Mouse (Mus musculus) embryonic stem cell, embryonic (primary cell): Measurements from ENCODE around the gene Dusp2.

Experiments used
- CTCF ChIA-PET, 4 experiments: fragments of 300-600 bp in 2 of 4; fragments of 350-600 bp in 2 of 4; sonication (Branson Sonifier 250); formaldehyde crosslinking; loops; one replicate each; lab custom pipeline; 2022; ENCODE audit warnings: inconsistent platforms in 2 of 4; lab: Charles Lee
- POLR2A ChIA-PET, 4 experiments: fragments of 300-600 bp in 2 of 4; fragments of 350-600 bp in 2 of 4; sonication (Branson Sonifier 250); formaldehyde crosslinking; loops; one replicate each; lab custom pipeline; 2022; ENCODE audit warnings: antibody characterized with exemption in 4 of 4, inconsistent platforms in 1 of 4; lab: Charles Lee

The Dusp2 gene

DNA sequence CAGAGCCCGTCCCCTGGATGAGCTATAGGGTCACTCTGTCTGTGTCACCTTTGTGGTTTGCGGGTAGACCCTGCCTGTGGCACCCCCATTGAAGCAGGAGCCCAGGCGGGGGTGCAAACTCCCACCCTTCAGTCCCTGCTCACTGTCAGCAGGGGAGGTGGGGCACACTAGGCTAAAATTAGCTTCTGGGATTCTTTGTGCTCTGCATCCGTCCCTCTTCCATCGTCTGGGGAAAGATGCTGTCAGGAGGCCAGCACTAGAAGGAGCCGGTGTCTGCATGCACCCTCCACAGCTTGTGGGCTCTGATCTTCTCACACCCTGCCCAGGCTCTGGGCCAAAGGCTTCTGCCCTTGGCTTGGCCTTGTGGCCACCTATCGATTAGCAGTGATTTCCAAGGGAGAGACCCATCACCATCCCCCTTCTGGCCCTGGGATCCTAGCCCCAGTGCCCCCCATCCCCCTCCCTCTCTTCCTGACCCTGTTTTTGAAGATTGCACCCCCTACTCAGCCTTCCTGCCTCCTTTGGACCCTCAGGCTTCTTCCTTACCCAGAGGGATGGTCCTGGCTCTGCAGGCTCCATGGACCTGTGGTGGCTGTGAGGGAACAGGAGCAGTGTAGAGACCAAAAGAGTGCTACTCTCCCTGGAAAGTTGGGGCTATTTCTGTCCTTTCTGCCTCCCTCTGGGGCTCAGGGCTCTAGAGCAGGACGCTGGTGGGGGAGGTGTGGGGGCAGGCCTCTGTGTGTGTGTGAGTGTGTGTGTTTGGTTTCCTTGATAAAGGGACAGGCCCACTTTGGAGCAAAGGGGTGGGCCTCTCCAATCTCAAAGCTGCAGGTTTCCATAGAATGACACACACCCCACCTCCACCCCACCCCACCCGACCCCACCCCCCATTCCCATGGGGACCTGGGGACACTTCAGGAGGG, 34.9 kb downstream of the Dusp2 start:
- POLR2A ChIA-PET, result interaction anchor here in 3 of 4 experiments (0.9 to 3.3 kb wide), 5 partner anchors 8 to 74 kb away, joined by 3 to 15 read pairs (median 4); partner anchors contain the start of genes Adra2b (in 3 of the 3) and Fahd2a (in 1 of the 3)

DNA sequence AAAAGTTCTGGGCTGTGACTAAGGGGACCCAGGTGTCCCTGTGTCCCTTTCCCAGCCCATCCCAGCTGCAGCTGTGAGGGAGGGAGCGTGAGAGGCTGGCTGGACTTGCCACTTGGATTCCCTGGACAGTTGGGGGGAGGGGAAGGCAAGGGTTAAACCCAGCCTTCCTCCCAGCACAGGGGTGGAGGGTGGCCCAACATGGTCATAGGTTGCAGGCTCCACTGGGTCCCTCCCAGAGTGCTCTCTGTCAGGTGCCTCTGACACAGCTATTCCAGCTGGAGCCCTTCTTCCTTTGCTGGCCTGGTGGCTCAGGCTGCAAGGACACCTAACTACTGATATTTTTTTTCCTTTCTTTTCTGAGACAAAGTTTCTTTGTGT, 35.5 kb downstream of the Dusp2 start:
- POLR2A ChIA-PET, result interaction anchor here in 3 of 4 experiments (0.9 to 3.3 kb wide), 4 partner anchors 9 to 73 kb away, joined by 3 to 15 read pairs (median 6); partner anchors contain the start of genes Adra2b (in 3 of the 3) and Fahd2a (in 1 of the 3)

More for the DNA sequence above, 34.9 kb downstream of the Dusp2 start:
- CTCF ChIA-PET, result no interaction called here

DNA sequence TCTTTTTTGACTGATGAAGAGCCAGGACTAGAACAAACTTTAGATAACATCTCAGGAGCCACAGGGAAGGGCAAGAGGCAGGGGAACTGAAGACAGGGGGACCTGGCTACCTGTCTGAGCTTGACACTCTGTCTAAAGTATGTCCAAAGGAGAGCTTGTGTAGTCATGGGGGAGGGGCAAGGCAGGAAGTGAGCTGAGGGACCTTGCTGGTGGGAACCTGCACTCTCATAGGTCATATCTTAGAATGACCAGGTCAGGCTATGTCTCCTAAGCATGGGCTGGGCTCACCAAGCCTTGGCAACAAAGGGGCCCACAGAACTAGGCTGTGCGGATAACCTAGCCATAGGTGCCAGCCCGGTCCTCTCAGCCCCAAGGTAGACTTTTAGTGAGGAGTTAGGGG, 36.1 kb downstream of the Dusp2 start:
- ChIA-PET CTCF (interaction anchor here in 2 of 4 experiments (0.6 to 1.1 kb wide), 2 partner anchors 73 to 489 kb away, joined by 3 read pairs; no protein-coding TSS in a partner anchor), POLR2A (interaction anchor here in 3 of 4 experiments (0.9 to 3.3 kb wide), 5 partner anchors 9 to 72 kb away, joined by 3 to 15 read pairs (median 4); partner anchors contain the start of genes Adra2b (in 3 of the 3), Dusp2 (in 1 of the 3) and Fahd2a (in 1 of the 3))

More for the DNA sequence above, 35.5 kb downstream of the Dusp2 start:
- CTCF ChIA-PET, result interaction anchor here in 1 of 4 experiments (0.6 kb wide), 1 partner anchor 489 kb away, joined by 3 read pairs; no protein-coding TSS in a partner anchor

DNA sequence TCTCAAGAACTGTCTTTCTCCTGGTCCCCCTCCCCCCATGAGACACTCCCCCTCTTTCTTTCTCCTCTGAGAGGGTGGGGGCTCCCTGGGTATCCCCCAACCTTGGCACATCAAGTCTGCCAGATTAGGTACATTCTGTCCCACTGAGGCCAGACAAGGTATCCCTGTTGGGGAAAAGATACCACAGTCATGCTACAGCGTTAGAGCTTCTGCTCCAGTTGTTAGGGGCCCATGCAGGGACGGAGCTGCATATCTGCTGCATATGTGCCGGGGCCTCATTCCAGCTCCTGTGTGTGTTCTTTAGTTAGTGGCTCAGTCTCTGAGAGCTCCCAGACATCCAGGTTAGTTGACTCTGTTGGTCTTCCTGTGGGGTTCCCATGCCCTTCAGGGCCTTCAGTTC, 38.2 kb downstream of the Dusp2 start:
- POLR2A ChIA-PET, result interaction anchor here in 2 of 4 experiments (0.7 to 3.6 kb wide), 2 partner anchors 10 to 11 kb away, joined by 6 to 19 read pairs; partner anchors contain the start of gene Adra2b (in 1 of the 2)
- CTCF ChIA-PET, result interaction anchor here in 1 of 4 experiments (2.9 kb wide), 1 partner anchor 10 kb away, joined by 12 read pairs; no protein-coding TSS in a partner anchor

DNA sequence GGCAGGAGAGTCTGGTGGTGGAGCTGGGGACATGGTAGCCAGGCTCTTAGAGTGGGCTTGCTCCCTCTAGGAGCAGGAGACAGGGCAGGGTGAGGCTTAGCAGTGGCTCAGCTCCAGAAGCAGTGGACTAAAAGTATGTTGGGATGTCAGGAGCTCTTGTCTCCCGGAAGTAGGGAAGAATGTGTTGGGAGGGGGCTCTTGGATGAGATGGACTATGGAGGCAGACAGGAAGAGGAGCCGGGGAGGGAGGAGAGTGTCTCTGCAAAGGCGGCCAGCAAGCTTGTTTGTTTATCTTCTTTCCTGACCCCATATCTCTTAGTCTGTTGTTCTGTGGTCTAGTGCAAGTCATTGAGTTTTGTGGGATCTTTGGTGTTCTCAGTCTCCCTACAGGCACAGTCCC, 39.1 kb downstream of the Dusp2 start:
- ChIA-PET POLR2A (interaction anchor here in 2 of 4 experiments (0.7 to 3.6 kb wide), 2 partner anchors 9 to 12 kb away, joined by 3 to 19 read pairs; partner anchors contain the start of gene Adra2b (in 1 of the 2)), CTCF (interaction anchor here in 3 of 4 experiments (0.5 to 2.9 kb wide), 3 partner anchors 11 to 74 kb away, joined by 3 to 12 read pairs (median 5); partner anchors contain the start of gene Adra2b (in 1 of the 3))

DNA sequence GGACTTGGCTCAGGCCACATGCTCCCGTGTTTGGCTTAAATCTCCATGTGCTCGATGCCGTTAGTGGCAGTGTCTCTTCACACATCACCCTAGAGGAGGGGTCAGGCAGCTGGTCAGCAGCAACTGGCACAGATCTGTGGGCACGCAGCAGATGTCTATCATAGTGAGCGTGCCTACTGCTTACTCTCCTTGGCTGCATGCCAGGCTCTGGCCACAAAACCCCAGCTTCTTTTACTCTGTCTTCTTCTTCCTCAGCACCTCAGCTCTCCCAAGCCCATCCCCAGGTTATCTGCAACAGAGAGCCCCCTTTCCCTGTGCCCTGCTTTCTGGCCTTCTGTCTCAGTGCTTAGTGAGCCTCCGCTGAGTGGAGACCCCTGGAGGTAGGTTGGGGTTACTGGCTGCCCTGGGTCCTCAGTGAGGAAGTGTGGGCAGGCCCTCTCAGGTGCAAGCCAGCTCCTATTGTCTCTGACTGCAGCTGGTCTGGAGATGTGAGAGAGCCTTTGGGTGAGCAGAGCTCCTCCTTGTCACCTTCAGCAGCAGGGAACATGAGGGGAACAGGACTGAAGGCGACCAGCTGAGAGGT, 39.9 kb downstream of the Dusp2 start:
- POLR2A ChIA-PET, result interaction anchor here in 2 of 4 experiments (0.9 to 3.6 kb wide), 8 partner anchors 9 to 305 kb away, joined by 3 to 19 read pairs (median 4); partner anchors contain the start of genes Fahd2a (in 2 of the 2), Adra2b (in 1 of the 2), Blvra (in 1 of the 2) and Gpat2 (in 1 of the 2)
- CTCF ChIA-PET, result interaction anchor here (0.5 to 2.9 kb wide), 16 partner anchors 10 to 308 kb away, joined by 3 to 12 read pairs (median 4); partner anchors contain the start of genes Adra2b (in 2 of the 4) and Gpat2 (in 1 of the 4)

DNA sequence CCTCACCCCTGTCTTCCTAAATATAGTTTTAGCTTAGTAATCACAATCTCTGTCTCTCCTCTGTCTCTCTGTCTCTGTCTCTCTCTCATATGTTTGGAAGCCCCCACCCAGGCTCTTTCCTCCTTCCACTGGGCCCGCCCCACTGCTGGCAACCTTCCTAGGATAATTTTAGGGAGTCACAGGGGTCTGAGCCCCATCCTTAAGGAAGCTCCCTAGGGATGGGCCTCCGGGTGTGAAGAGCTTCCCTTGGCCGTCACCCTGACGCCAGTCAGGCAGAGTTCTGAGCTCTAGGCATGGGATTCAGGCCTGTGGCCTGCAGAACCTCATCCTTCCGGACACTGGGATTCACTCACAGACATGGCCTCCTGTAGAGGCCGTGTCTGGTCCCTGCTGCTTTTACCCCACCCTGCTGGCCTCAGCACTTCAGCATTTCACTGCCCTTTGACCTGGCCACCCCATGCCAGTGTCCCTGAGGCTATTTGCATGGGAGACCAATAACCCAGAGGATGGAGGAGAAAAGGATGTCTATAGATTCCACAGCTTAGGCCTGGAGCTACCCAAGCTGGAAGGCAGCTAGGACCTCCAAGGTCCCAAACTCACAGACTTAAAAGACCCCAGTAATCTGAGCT, 40.6 kb downstream of the Dusp2 start:
- CTCF ChIA-PET, result interaction anchor here (0.5 to 2.9 kb wide), 17 partner anchors 10 to 307 kb away, joined by 3 to 12 read pairs (median 4); partner anchors contain the start of genes Adra2b (in 2 of the 4) and Gpat2 (in 1 of the 4)
- POLR2A ChIA-PET, result interaction anchor here in 2 of 4 experiments (0.9 to 3.6 kb wide), 9 partner anchors 10 to 306 kb away, joined by 3 to 19 read pairs (median 4); partner anchors contain the start of genes Fahd2a (in 2 of the 2), Adra2b (in 1 of the 2), Blvra (in 1 of the 2) and Gpat2 (in 1 of the 2)

DNA sequence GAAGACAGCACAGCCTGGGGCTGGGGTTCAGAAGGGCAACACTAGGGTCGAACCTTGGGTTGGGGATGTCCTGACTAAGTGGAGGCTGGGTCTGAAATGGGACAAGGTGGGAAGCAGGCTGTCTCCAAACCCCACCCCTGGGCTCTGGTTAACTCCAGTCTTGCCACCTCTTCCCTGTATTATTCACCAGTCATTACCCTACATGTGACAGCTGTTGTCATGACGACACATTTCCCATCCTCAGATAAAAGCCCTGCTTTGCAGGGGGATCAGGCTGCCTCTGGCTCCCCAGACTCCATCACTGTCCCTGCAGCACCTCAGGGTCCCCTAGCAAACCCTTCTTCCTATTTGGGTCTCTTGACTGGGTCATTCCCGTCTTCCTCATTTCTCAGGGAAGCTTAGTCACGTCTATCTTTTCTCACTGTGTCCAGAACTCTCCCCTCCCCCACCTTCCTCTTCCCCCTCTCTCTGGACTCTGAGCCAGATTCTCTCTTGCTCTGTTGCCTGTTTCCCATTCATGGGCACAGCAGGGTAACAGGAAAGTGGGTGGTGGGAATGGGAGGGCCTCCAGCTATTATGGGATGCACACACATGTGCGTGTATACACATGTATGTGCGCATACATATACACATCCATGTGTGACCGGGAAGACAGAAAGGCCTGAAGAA, 42.1 kb downstream of the Dusp2 start:
- ChIA-PET POLR2A (interaction anchor here in 1 of 4 experiments (0.6 to 2.4 kb wide), 2 partner anchors 11 to 12 kb away, joined by 3 to 5 read pairs; no protein-coding TSS in a partner anchor), CTCF (no interaction called here)

DNA sequence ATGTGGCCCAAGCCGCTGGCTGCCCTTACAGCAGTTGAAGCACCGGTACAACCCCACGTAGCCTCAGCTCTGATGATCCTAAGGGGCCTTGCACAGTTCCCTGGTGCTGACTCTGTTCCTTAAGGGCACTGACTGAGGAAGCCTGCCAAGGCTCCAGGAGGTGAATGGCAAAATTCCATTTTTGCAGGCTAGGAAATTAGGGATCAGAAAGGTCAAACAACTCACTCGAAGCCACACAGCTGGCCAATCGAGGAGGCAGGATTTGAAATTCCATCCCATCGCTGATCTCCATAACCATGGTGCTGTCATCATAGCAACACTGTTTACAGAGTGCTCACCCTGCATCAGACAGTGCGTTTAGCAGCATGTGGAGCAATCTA, 42.6 kb downstream of the Dusp2 start:
- ChIA-PET CTCF (no interaction called here), POLR2A (interaction anchor here in 1 of 4 experiments (0.6 kb wide), 1 partner anchor 13 kb away, joined by 3 read pairs; no protein-coding TSS in a partner anchor)

DNA sequence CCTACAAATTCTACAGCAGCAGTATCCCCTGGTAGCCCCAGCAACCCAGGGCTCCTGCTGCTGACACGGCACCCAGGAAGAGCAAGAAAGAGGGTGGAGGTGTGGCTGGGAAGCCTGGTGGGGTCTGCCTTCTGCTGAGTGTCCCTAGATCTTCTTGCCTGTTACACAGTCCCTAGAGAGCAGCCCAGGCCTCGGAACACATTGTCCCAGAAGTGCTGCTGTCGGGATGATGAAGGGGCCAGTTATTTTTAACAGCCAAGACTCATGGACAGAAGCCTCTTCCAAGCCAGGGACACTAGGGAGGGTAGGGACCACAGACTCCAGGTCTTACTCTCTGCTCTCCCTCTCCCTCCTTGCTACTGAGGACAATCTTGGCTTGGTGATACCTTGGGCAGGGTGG, 43.3 kb downstream of the Dusp2 start:
- CTCF ChIA-PET, result no interaction called here
- POLR2A ChIA-PET, result no interaction called here

DNA sequence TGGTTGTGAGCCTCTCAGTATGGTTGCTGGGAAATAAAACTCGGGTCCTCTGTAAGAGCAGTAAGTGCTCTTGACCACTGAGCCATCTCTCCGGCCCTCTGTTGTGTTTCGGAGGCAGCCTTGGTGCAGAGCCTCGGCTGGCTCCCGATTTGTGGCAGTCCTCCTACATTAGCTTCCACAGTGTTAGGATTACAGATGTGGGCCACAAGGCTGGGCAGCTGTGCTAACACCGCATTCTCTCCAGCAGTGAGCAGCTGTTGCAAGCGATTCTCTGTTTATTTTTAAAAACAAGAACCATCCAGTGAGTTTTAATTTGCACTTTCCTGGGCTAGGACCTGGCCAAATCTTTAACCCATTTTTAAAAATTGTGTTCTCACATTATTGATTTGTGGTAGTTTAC, 47.9 kb downstream of the Dusp2 start:
- CTCF ChIA-PET, result no interaction called here
- POLR2A ChIA-PET, result no interaction called here

DNA sequence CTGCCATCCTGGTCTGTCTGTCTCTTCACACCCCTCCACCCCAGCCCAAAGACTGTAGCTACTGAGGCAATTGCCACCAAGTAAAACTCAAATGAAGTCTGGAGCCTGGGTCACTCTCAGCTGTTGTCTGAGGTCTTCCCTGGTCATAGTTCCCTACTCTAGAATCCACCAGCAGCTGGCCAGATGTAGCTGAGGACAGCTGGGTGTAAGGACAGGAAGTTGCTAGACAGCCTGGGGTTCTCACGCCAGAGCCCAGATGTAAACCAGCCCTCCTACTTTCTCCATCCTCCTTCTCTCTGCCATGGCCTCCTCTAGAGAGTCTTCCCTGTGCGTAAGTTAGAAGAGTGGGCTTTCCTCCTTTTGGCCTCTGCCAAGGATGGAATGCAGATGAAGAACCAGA, 51.6 kb downstream of the Dusp2 start:
- ChIA-PET POLR2A (interaction anchor here in 3 of 4 experiments (0.5 to 0.6 kb wide), 3 partner anchors 13 to 106 kb away, joined by 3 to 5 read pairs (median 3); no protein-coding TSS in a partner anchor), CTCF (interaction anchor here in 1 of 4 experiments (0.5 kb wide), 1 partner anchor 275 kb away, joined by 3 read pairs; no protein-coding TSS in a partner anchor)
